Mouse (Mus musculus): ENCODE results near the gene Zfp810. TPM values are rescaled to one million over a fixed set of nuclear protein-coding genes. Genes with fewer than 3 reads are reported as not detected.

Gene Zfp810
- polyA plus RNA-seq (2015; fragmentation: Nextera tagmentation; extraction: Ambion mirVana): 10.1 and 10.2 TPM in 2 replicates

DNA sequence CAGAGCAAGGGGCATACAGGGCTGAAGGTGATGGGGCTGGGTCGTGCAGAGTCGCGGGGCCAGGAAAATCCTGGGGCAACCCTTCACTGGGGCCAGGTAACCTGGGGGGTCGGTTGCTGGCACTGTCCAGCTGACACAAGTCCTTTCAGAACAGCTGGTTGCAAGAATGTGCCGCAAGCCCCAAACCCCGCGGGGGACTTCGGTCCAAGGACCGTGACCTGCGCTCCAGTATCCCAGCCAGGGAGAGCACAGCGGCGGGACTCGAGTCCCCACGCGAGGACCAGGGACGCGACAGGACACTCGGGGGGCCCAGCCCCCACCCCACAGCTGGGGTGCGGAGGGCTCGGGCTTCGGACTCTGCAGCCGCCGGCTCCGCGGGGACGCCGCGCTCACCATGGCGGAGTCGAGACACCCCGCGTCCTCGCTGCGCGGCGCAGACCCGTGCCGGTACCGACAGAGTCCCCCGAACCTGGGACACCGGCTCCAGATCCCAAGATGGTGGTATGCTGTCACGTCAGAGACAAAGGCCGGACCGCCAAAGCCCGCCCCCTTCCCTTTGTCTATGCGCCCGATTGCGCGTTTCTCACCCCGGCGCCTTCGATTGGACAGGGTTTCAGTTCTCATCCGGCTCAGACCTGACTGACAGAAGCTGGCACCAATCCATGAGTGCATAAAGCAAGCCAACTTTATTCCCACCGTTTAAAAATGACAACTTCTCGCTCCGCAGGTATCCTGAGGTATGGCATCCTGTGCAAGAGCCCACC lies at the start of gene Zfp810:
Zfp810 (minus strand) TSS at position 493 of the 764 bp plus-strand sequence.
- WGBS: under 1% methylated on average over 56 of the region's 56 CpGs
- ATAC-seq (ENCODE audit: low FRiP score, low TSS enrichment): peak; percentile 99
- peak; percentile 97 for DNase-seq (ENCODE audit: low spot score)

GRCm38 (mm10) chr9:22355919-22356318 lies 48.5 kb upstream of the Zfp810 start:
- Histone ChIP-seq H3K9me3 (ENCODE audit: control insufficient read depth, low read length) (no peaks in the 10 kb centered on the region), H3K9ac (ENCODE audit: low read length) (no peak overlapping the region), H3K4me2 (replicated peaks; ENCODE audit: low read depth) (no peak overlapping the region), H3K27me3 (ENCODE audit: control insufficient read depth, insufficient read depth, low read length) (no peaks in the 10 kb centered on the region), H3K36me3 (ENCODE audit: control insufficient read depth, insufficient read depth, low read length) (peaks cover 14% of the 10 kb centered on the region), H3K27ac (replicated peaks) (no peak overlapping the region), H3K4me3 (ENCODE audit: low read depth, low read length) (no peak overlapping the region), H3K4me1 (replicated peaks; ENCODE audit: control insufficient read depth, insufficient read depth) (no peaks in the 10 kb centered on the region)
- WGBS: 92% methylated on average over 3 of the region's 3 CpGs
- DNase-seq (ENCODE audit: low spot score) (no peak), ATAC-seq (ENCODE audit: low FRiP score, low TSS enrichment) (no peak)
- TF ChIP-seq CTCF (IDR thresholded peaks at IDR 0.05; ENCODE audit: low read depth): no peak

More for the DNA sequence above, at the start of gene Zfp810:
- Histone ChIP-seq H3K27me3 (ENCODE audit: control insufficient read depth, insufficient read depth, low read length) (no peaks in the 10 kb centered on the region), H3K4me1 (replicated peaks; ENCODE audit: control insufficient read depth, insufficient read depth) (peaks cover 5% of the 10 kb centered on the region; the same call in 1 of the 2 replicates), H3K36me3 (ENCODE audit: control insufficient read depth, insufficient read depth, low read length) (no peaks in the 10 kb centered on the region), H3K9me3 (ENCODE audit: control insufficient read depth, low read length) (no peaks in the 10 kb centered on the region), H3K27ac (replicated peaks) (peak within 1 kb of the TSS; percentile 73), H3K9ac (ENCODE audit: low read length) (peak within 1 kb of the TSS; percentile 94), H3K4me3 (ENCODE audit: low read depth, low read length) (peak within 1 kb of the TSS; percentile 90), H3K4me2 (replicated peaks; ENCODE audit: low read depth) (peak within 1 kb of the TSS; percentile 95)
- no peak for TF ChIP-seq EP300 (optimal IDR thresholded peaks at IDR 0.05)
- TF ChIP-seq CTCF (IDR thresholded peaks at IDR 0.05; ENCODE audit: low read depth): peak; percentile 14; the same call in 1 of the 2 replicates

- ATAC-seq (ENCODE audit: low FRiP score, low TSS enrichment) (no peak), DNase-seq (ENCODE audit: low spot score) (no peak)
- H3K4me1 ChIP-seq (replicated peaks; ENCODE audit: control insufficient read depth, insufficient read depth): no peaks in the 10 kb centered on the region
- H3K9me3 ChIP-seq (ENCODE audit: control insufficient read depth, low read length): no peaks in the 10 kb centered on the region
- TF ChIP-seq EP300 (optimal IDR thresholded peaks at IDR 0.05): no peak
- TF ChIP-seq CTCF (IDR thresholded peaks at IDR 0.05; ENCODE audit: low read depth): no peak
- no peak overlapping the region for H3K9ac ChIP-seq (ENCODE audit: low read length)
- peaks cover 7% of the 10 kb centered on the region for H3K36me3 ChIP-seq (ENCODE audit: control insufficient read depth, insufficient read depth, low read length)
- 78% methylated on average over 5 of the region's 5 CpGs for WGBS
- no peak overlapping the region for H3K27ac ChIP-seq (replicated peaks)
- H3K4me3 ChIP-seq (ENCODE audit: low read depth, low read length): no peak overlapping the region
- H3K27me3 ChIP-seq (ENCODE audit: control insufficient read depth, insufficient read depth, low read length): no peaks in the 10 kb centered on the region
- no peak overlapping the region for H3K4me2 ChIP-seq (replicated peaks; ENCODE audit: low read depth)
These were observed 46.5 kb upstream of the Zfp810 start for GRCm38 (mm10) chr9:22353901-22354300.

- Histone ChIP-seq H3K36me3 (ENCODE audit: control insufficient read depth, insufficient read depth, low read length) (peaks cover 6% of the 10 kb centered on the region), H3K4me2 (replicated peaks; ENCODE audit: low read depth) (no peak overlapping the region)
- peak; percentile 10; the same call in 1 of the 2 replicates for TF ChIP-seq CTCF (IDR thresholded peaks at IDR 0.05; ENCODE audit: low read depth)
- TF ChIP-seq EP300 (optimal IDR thresholded peaks at IDR 0.05): no peak
These were observed 46.0 kb upstream of the Zfp810 start for GRCm38 (mm10) chr9:22353465-22353864.

GRCm38 (mm10) chr9:22340331-22340730 lies 32.9 kb upstream of the Zfp810 start:
- 37% methylated on average over 1 of the region's 1 CpGs for WGBS
- no peaks in the 10 kb centered on the region for H3K27me3 ChIP-seq (ENCODE audit: control insufficient read depth, insufficient read depth, low read length)
- TF ChIP-seq EP300 (optimal IDR thresholded peaks at IDR 0.05) (no peak), CTCF (IDR thresholded peaks at IDR 0.05; ENCODE audit: low read depth) (no peak)
- peaks cover 4% of the 10 kb centered on the region; the same call in 1 of the 2 replicates for H3K36me3 ChIP-seq (ENCODE audit: control insufficient read depth, insufficient read depth, low read length)
- no peak overlapping the region for H3K4me2 ChIP-seq (replicated peaks; ENCODE audit: low read depth)
- no peak overlapping the region for H3K27ac ChIP-seq (replicated peaks)
- H3K4me3 ChIP-seq (ENCODE audit: low read depth, low read length): no peak overlapping the region
- ATAC-seq (ENCODE audit: low FRiP score, low TSS enrichment) (peak; percentile 94), DNase-seq (ENCODE audit: low spot score) (peak; percentile 44)
- H3K9ac ChIP-seq (ENCODE audit: low read length): no peak overlapping the region
- no peaks in the 10 kb centered on the region for H3K4me1 ChIP-seq (replicated peaks; ENCODE audit: control insufficient read depth, insufficient read depth)
- H3K9me3 ChIP-seq (ENCODE audit: control insufficient read depth, low read length): no peaks in the 10 kb centered on the region

More at GRCm38 (mm10) chr9:22353465-22353864, 46.0 kb upstream of the Zfp810 start:
- no peak overlapping the region for H3K27ac ChIP-seq (replicated peaks)
- no peak overlapping the region for H3K4me3 ChIP-seq (ENCODE audit: low read depth, low read length)
- 89% methylated on average over 5 of the region's 5 CpGs for WGBS
- no peak for DNase-seq (ENCODE audit: low spot score)
- H3K4me1 ChIP-seq (replicated peaks; ENCODE audit: control insufficient read depth, insufficient read depth): no peaks in the 10 kb centered on the region
- no peak overlapping the region for H3K9ac ChIP-seq (ENCODE audit: low read length)
- ATAC-seq (ENCODE audit: low FRiP score, low TSS enrichment): no peak
- no peaks in the 10 kb centered on the region for H3K9me3 ChIP-seq (ENCODE audit: control insufficient read depth, low read length)
- H3K27me3 ChIP-seq (ENCODE audit: control insufficient read depth, insufficient read depth, low read length): no peaks in the 10 kb centered on the region

DNA sequence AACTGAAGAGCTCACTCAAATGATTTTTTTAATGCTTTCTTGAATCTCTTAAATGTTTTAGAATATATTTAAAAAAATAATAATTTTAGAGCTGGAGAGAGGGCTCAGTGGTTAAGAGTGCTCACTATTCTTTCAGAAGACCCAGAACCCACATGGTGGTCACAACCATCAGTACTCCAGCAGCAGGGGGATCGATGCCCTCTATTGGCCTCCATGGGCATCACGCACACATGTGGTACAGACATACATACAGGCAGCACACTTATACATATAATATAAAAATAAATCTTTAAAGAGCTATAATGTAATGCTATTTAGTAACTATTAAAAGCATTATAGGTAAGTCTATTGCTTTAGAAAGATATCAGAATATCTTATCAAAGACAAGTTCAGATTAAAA lies 29.8 kb upstream of the Zfp810 start:
- 95% methylated on average over 2 of the region's 2 CpGs for WGBS
- no peak for DNase-seq (ENCODE audit: low spot score)
- H3K4me2 ChIP-seq (replicated peaks; ENCODE audit: low read depth): no peak overlapping the region
- H3K9ac ChIP-seq (ENCODE audit: low read length): no peak overlapping the region
- H3K4me3 ChIP-seq (ENCODE audit: low read depth, low read length): no peak overlapping the region
- no peaks in the 10 kb centered on the region for H3K9me3 ChIP-seq (ENCODE audit: control insufficient read depth, low read length)
- H3K27me3 ChIP-seq (ENCODE audit: control insufficient read depth, insufficient read depth, low read length): no peaks in the 10 kb centered on the region
- no peak for ATAC-seq (ENCODE audit: low FRiP score, low TSS enrichment)
- no peak overlapping the region for H3K27ac ChIP-seq (replicated peaks)
- H3K4me1 ChIP-seq (replicated peaks; ENCODE audit: control insufficient read depth, insufficient read depth): no peaks in the 10 kb centered on the region
- peaks cover 4% of the 10 kb centered on the region; the same call in 1 of the 2 replicates for H3K36me3 ChIP-seq (ENCODE audit: control insufficient read depth, insufficient read depth, low read length)
- TF ChIP-seq CTCF (IDR thresholded peaks at IDR 0.05; ENCODE audit: low read depth) (peak; percentile 18; the same call in 1 of the 2 replicates), EP300 (optimal IDR thresholded peaks at IDR 0.05) (no peak)
